Mouse (Mus musculus): ENCODE data around the gene E2f2.

DNA sequence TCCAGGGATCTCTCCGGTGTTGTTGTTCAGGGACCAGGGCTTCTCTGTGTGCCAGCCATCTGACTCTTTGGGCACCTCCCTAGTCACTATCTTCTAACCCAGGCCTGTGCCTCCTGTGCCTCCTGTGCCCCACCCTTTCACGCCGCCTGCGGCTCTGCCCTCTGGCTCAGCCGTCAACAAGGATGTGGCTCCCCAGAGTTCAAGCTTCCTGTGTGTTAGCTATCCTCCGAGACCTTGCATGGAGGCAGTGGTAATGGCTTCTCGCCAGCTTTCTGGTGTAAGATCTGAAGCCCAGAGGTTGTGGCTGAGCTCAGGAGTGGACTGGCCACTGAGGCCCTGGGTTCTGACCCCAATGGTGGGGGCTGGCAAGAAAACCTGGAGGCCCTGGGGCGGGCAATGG lies 17.7 kb downstream of the E2f2 start:
- TF ChIP-seq POLR2A (IDR thresholded peaks at IDR 0.05; ENCODE audit: extremely low read depth, insufficient read depth, low read length), result no peak
- no peak for TF ChIP-seq CTCF (IDR thresholded peaks at IDR 0.05; ENCODE audit: extremely low read depth, insufficient read depth, low read length)
